Mouse (Mus musculus): Measurements from ENCODE around the gene Mfsd4b1.

- TF ChIP-seq CTCF (IDR thresholded peaks at IDR 0.05; ENCODE audit: control insufficient read depth, insufficient read depth, low read length) (no peak), POLR2A (IDR thresholded peaks at IDR 0.05; ENCODE audit: borderline replicate concordance, control insufficient read depth, low read depth, low read length) (no peak)
Observed at GRCm38 (mm10) chr10:40034956-40035355, 9.9 kb upstream of the Mfsd4b1 start.
